Mouse (Mus musculus): ENCODE data around the gene Rmnd5b. TPM values are rescaled to one million over a fixed set of nuclear protein-coding genes. Genes with fewer than 3 reads are reported as not detected.
A peak's percentile ranks its signal among the peaks of the same experiment; 100 is the strongest.
"Not testable (repeated sequence)": the region's sequence is repeated elsewhere in the genome, so short reads cannot be mapped to it uniquely, and the experiment has no call there.

Rmnd5b gene
- total RNA-seq, 2 experiments from 2014 or later, result 60.5 to 65.1 TPM

GRCm38 (mm10) chr11:51650261-51650660 is 14.6 kb upstream of the Rmnd5b start:
- DNase-seq (ENCODE audit: low spot score in 2 of 2), result no peak

GRCm38 (mm10) chr11:51649889-51650199 is 14.1 kb upstream of the Rmnd5b start:
- DNase-seq (ENCODE audit: low spot score in 2 of 2), result no peak

GRCm38 (mm10) chr11:51649111-51649888 is 13.6 kb upstream of the Rmnd5b start:
- no peak for DNase-seq (ENCODE audit: low spot score in 2 of 2)

- no peak for DNase-seq (ENCODE audit: low spot score in 2 of 2)
These were observed 12.9 kb upstream of the Rmnd5b start for GRCm38 (mm10) chr11:51648566-51648965.

- DNase-seq (ENCODE audit: low spot score in 2 of 2), result no peak
These were observed 11.3 kb upstream of the Rmnd5b start for GRCm38 (mm10) chr11:51646751-51647667.

- no peak for DNase-seq (ENCODE audit: low spot score in 2 of 2)
These were observed 10.5 kb upstream of the Rmnd5b start for GRCm38 (mm10) chr11:51646245-51646644.

- no peak for DNase-seq (ENCODE audit: low spot score in 2 of 2)
These were observed 9.6 kb upstream of the Rmnd5b start for GRCm38 (mm10) chr11:51645293-51645692.

GRCm38 (mm10) chr11:51644217-51644616 is 8.5 kb upstream of the Rmnd5b start:
- DNase-seq (ENCODE audit: low spot score in 2 of 2), result no peak

- DNase-seq (ENCODE audit: low spot score in 2 of 2), result no peak
These were observed 8.1 kb upstream of the Rmnd5b start for GRCm38 (mm10) chr11:51643761-51644160.

- no peak for DNase-seq (ENCODE audit: low spot score in 2 of 2)
These were observed 7.5 kb upstream of the Rmnd5b start for GRCm38 (mm10) chr11:51643202-51643601.

- DNase-seq (ENCODE audit: low spot score in 2 of 2), result no peak
These were observed 5.1 kb upstream of the Rmnd5b start for GRCm38 (mm10) chr11:51640748-51641147.

- no peak for DNase-seq (ENCODE audit: low spot score in 2 of 2)
These were observed 2.8 kb upstream of the Rmnd5b start for GRCm38 (mm10) chr11:51638497-51638896.

- DNase-seq (ENCODE audit: low spot score in 2 of 2), result no peak
These were observed 2.3 kb upstream of the Rmnd5b start for GRCm38 (mm10) chr11:51637971-51638414.

- peak in 1 of 2 experiments; percentile 51 for DNase-seq (ENCODE audit: low spot score in 2 of 2)
These were observed 608 bp upstream of the Rmnd5b start for GRCm38 (mm10) chr11:51636323-51636684.

- DNase-seq (ENCODE audit: low spot score in 2 of 2), result no peak
These were observed 570 bp downstream of the Rmnd5b start for GRCm38 (mm10) chr11:51635127-51635524.

- DNase-seq (ENCODE audit: low spot score in 2 of 2), result no peak
These were observed 2.0 kb downstream of the Rmnd5b start for GRCm38 (mm10) chr11:51633721-51634120.

- DNase-seq (ENCODE audit: low spot score in 2 of 2), result not testable (repeated sequence)
These were observed 2.5 kb downstream of the Rmnd5b start for GRCm38 (mm10) chr11:51633200-51633599.

GRCm38 (mm10) chr11:51632130-51632753 is 3.5 kb downstream of the Rmnd5b start:
- no peak for DNase-seq (ENCODE audit: low spot score in 2 of 2)

- DNase-seq (ENCODE audit: low spot score in 2 of 2), result peak in 1 of 2 experiments; percentile 74
These were observed 5.9 kb downstream of the Rmnd5b start for GRCm38 (mm10) chr11:51629651-51630314.

- no peak for DNase-seq (ENCODE audit: low spot score in 2 of 2)
These were observed 7.8 kb downstream of the Rmnd5b start for GRCm38 (mm10) chr11:51627907-51628306.

GRCm38 (mm10) chr11:51627425-51627824 is 8.3 kb downstream of the Rmnd5b start:
- no peak for DNase-seq (ENCODE audit: low spot score in 2 of 2)
